Mouse (Mus musculus): Measurements from ENCODE around the gene Ambra1. TPM values are rescaled to one million over a fixed set of nuclear protein-coding genes. Genes with fewer than 3 reads are reported as not detected.

Ambra1 gene
- polyA plus RNA-seq, 1 experiment from 2014 or later: 20.1 TPM

- Histone ChIP-seq H3K4me1 (replicated peaks; ENCODE audit: control insufficient read depth, insufficient read depth, low read length) (no peaks in the 10 kb centered on the region), H3K36me3 (ENCODE audit: control insufficient read depth, insufficient read depth, low read length) (no peaks in the 10 kb centered on the region), H3K27ac (ENCODE audit: low read depth, low read length) (no peak overlapping the region), H3K4me3 (ENCODE audit: low read depth, low read length) (no peak overlapping the region), H3K9ac (ENCODE audit: low read length) (no peak overlapping the region), H3K27me3 (ENCODE audit: control insufficient read depth, insufficient read depth, low read length) (no peaks in the 10 kb centered on the region), H3K9me3 (ENCODE audit: control insufficient read depth, low read length) (no peaks in the 10 kb centered on the region), H3K4me2 (ENCODE audit: low read depth, low read length, severe bottlenecking) (no peak overlapping the region)
- no peak for ATAC-seq (replicated peaks; ENCODE audit: low FRiP score)
- WGBS: 93% methylated on average over 3 of the region's 3 CpGs
- no peak for DNase-seq (ENCODE audit: low spot score)
Measured at GRCm38 (mm10) chr2:91894716-91895115, 164.8 kb downstream of the Ambra1 start.

DNA sequence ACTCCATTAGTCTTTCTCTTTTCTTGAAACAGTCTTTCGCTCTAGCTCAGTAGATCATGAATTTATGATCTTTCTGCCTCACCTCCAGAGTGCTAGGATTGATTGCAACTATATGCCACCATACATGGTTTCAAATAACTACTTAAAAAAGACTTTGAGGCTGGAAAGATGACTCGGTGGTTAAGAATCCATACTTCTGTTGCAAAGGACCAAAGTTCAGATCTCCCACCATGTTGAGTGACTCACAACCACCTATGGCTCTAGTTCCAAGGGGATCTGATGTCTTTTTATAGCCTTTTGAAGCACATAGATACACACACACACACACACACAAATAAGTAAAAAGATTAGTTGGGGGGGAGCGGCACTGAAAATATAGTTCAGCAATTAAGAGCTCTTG, 165.5 kb downstream of the Ambra1 start:
- ATAC-seq (replicated peaks; ENCODE audit: low FRiP score) (no peak), DNase-seq (ENCODE audit: low spot score) (no peak)
- Histone ChIP-seq H3K36me3 (ENCODE audit: control insufficient read depth, insufficient read depth, low read length) (no peaks in the 10 kb centered on the region; the same call in 1 of the 2 replicates), H3K4me3 (ENCODE audit: low read depth, low read length) (no peak overlapping the region), H3K4me1 (replicated peaks; ENCODE audit: control insufficient read depth, insufficient read depth, low read length) (no peaks in the 10 kb centered on the region), H3K27ac (ENCODE audit: low read depth, low read length) (no peak overlapping the region), H3K9me3 (ENCODE audit: control insufficient read depth, low read length) (no peaks in the 10 kb centered on the region), H3K9ac (ENCODE audit: low read length) (no peak overlapping the region), H3K4me2 (ENCODE audit: low read depth, low read length, severe bottlenecking) (no peak overlapping the region), H3K27me3 (ENCODE audit: control insufficient read depth, insufficient read depth, low read length) (no peaks in the 10 kb centered on the region)
- WGBS: 93% methylated on average over 3 of the region's 3 CpGs

DNA sequence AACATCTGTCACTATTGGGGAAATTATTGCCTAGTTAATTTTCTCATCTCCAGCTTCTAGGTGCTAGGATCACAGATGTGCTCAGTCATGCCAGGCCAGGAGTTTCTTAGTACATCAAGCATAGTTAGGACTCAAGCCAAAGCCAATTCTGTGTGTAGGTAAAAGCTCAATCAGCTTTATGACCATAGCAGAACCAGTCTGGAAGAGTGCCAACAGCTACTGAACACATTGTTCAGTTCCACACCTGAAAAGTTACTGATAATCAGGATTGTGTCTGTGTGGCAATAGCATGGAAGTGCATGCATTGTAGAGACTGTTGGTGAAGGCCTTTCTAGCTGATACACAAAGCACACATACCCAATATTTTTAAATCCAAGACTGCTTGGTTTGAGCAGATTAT, 168.0 kb downstream of the Ambra1 start:
- Histone ChIP-seq H3K4me1 (replicated peaks; ENCODE audit: control insufficient read depth, insufficient read depth, low read length) (no peaks in the 10 kb centered on the region), H3K36me3 (ENCODE audit: control insufficient read depth, insufficient read depth, low read length) (no peaks in the 10 kb centered on the region; the same call in 1 of the 2 replicates)
- DNase-seq (ENCODE audit: low spot score): no peak

DNA sequence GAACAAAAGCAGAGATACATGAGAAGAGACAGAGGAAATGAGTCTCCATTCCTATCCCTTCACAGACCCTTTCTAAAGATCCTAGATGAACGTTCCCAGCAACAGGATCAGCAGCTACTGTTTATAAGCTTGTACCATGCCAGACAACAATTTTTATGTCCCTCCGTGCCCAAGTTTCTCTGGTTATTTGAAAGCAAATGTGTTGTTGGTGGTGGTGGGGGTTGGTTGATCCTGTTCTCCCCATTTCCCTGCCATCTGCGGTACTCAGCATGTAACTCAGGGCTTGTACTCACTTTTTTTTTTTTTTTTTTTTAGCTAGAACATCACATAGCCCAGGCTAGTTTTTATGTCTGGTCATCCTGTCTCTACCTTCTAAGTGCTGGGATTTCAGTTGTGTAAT, 169.2 kb downstream of the Ambra1 start:
- no peaks in the 10 kb centered on the region; the same call in 1 of the 2 replicates for H3K36me3 ChIP-seq (ENCODE audit: control insufficient read depth, insufficient read depth, low read length)
- ATAC-seq (replicated peaks; ENCODE audit: low FRiP score): no peak
- DNase-seq (ENCODE audit: low spot score): no peak

More for the DNA sequence above, 168.0 kb downstream of the Ambra1 start:
- H3K27me3 ChIP-seq (ENCODE audit: control insufficient read depth, insufficient read depth, low read length): no peaks in the 10 kb centered on the region
- H3K4me2 ChIP-seq (ENCODE audit: low read depth, low read length, severe bottlenecking): no peak overlapping the region
- H3K9ac ChIP-seq (ENCODE audit: low read length): no peak overlapping the region
- no peak overlapping the region for H3K27ac ChIP-seq (ENCODE audit: low read depth, low read length)
- H3K4me3 ChIP-seq (ENCODE audit: low read depth, low read length): no peak overlapping the region
- H3K9me3 ChIP-seq (ENCODE audit: control insufficient read depth, low read length): no peaks in the 10 kb centered on the region
- ATAC-seq (replicated peaks; ENCODE audit: low FRiP score): no peak

DNA sequence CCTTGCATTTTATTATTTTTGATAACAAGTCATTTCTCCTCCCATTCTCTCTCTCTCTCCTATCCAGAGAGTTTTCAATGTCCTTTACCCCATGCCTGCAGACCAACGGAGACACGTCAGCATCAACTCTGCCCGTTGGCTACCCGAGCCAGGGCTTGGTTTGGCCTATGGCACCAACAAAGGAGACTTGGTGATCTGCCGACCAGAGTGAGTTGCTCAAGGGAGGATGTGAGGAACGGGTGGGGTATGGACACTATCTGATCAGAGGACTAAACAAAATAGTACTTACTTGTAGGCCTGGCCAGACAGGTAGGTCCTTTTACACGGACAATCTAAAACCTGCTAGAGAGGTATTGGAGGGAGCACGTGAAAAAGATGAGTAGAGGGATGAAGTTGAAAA, 170.5 kb downstream of the Ambra1 start:
- Histone ChIP-seq H3K9ac (ENCODE audit: low read length) (no peak overlapping the region), H3K27ac (ENCODE audit: low read depth, low read length) (no peak overlapping the region), H3K27me3 (ENCODE audit: control insufficient read depth, insufficient read depth, low read length) (no peaks in the 10 kb centered on the region), H3K4me2 (ENCODE audit: low read depth, low read length, severe bottlenecking) (no peak overlapping the region), H3K4me1 (replicated peaks; ENCODE audit: control insufficient read depth, insufficient read depth, low read length) (no peaks in the 10 kb centered on the region), H3K36me3 (ENCODE audit: control insufficient read depth, insufficient read depth, low read length) (no peaks in the 10 kb centered on the region; the same call in 1 of the 2 replicates), H3K9me3 (ENCODE audit: control insufficient read depth, low read length) (no peaks in the 10 kb centered on the region), H3K4me3 (ENCODE audit: low read depth, low read length) (no peak overlapping the region)
- ATAC-seq (replicated peaks; ENCODE audit: low FRiP score) (no peak), DNase-seq (ENCODE audit: low spot score) (no peak)
- WGBS: 93% methylated on average over 8 of the region's 8 CpGs

More for the DNA sequence above, 169.2 kb downstream of the Ambra1 start:
- H3K27me3 ChIP-seq (ENCODE audit: control insufficient read depth, insufficient read depth, low read length): no peaks in the 10 kb centered on the region
- no peaks in the 10 kb centered on the region for H3K9me3 ChIP-seq (ENCODE audit: control insufficient read depth, low read length)
- 93% methylated on average over 3 of the region's 3 CpGs for WGBS
- no peak overlapping the region for H3K9ac ChIP-seq (ENCODE audit: low read length)
- no peak overlapping the region for H3K27ac ChIP-seq (ENCODE audit: low read depth, low read length)
- H3K4me1 ChIP-seq (replicated peaks; ENCODE audit: control insufficient read depth, insufficient read depth, low read length): no peaks in the 10 kb centered on the region
- H3K4me2 ChIP-seq (ENCODE audit: low read depth, low read length, severe bottlenecking): no peak overlapping the region
- H3K4me3 ChIP-seq (ENCODE audit: low read depth, low read length): no peak overlapping the region

- DNase-seq (ENCODE audit: low spot score): no peak
- Histone ChIP-seq H3K4me1 (replicated peaks; ENCODE audit: control insufficient read depth, insufficient read depth, low read length) (no peaks in the 10 kb centered on the region), H3K9me3 (ENCODE audit: control insufficient read depth, low read length) (no peaks in the 10 kb centered on the region), H3K36me3 (ENCODE audit: control insufficient read depth, insufficient read depth, low read length) (no peaks in the 10 kb centered on the region; the same call in 1 of the 2 replicates), H3K4me3 (ENCODE audit: low read depth, low read length) (no peak overlapping the region), H3K27ac (ENCODE audit: low read depth, low read length) (no peak overlapping the region), H3K4me2 (ENCODE audit: low read depth, low read length, severe bottlenecking) (no peak overlapping the region), H3K27me3 (ENCODE audit: control insufficient read depth, insufficient read depth, low read length) (no peaks in the 10 kb centered on the region), H3K9ac (ENCODE audit: low read length) (no peak overlapping the region)
- ATAC-seq (replicated peaks; ENCODE audit: low FRiP score): no peak
- 81% methylated on average over 5 of the region's 5 CpGs for WGBS
Measured at GRCm38 (mm10) chr2:91902336-91902735, 172.4 kb downstream of the Ambra1 start.

GRCm38 (mm10) chr2:91903171-91903925, 173.4 kb downstream of the Ambra1 start:
- no peaks in the 10 kb centered on the region for H3K27me3 ChIP-seq (ENCODE audit: control insufficient read depth, insufficient read depth, low read length)
- no peaks in the 10 kb centered on the region for H3K9me3 ChIP-seq (ENCODE audit: control insufficient read depth, low read length)
- no peak overlapping the region for H3K27ac ChIP-seq (ENCODE audit: low read depth, low read length)
- 92% methylated on average over 3 of the region's 3 CpGs for WGBS
- H3K4me2 ChIP-seq (ENCODE audit: low read depth, low read length, severe bottlenecking): no peak overlapping the region
- H3K36me3 ChIP-seq (ENCODE audit: control insufficient read depth, insufficient read depth, low read length): no peaks in the 10 kb centered on the region; the same call in 1 of the 2 replicates
- DNase-seq (ENCODE audit: low spot score): no peak
- no peaks in the 10 kb centered on the region for H3K4me1 ChIP-seq (replicated peaks; ENCODE audit: control insufficient read depth, insufficient read depth, low read length)
- H3K9ac ChIP-seq (ENCODE audit: low read length): no peak overlapping the region
- H3K4me3 ChIP-seq (ENCODE audit: low read depth, low read length): no peak overlapping the region
- no peak for ATAC-seq (replicated peaks; ENCODE audit: low FRiP score)

GRCm38 (mm10) chr2:91904618-91905307, 174.8 kb downstream of the Ambra1 start:
- Histone ChIP-seq H3K4me1 (replicated peaks; ENCODE audit: control insufficient read depth, insufficient read depth, low read length) (no peaks in the 10 kb centered on the region), H3K27ac (ENCODE audit: low read depth, low read length) (no peak overlapping the region), H3K4me3 (ENCODE audit: low read depth, low read length) (no peak overlapping the region), H3K4me2 (ENCODE audit: low read depth, low read length, severe bottlenecking) (no peak overlapping the region), H3K9ac (ENCODE audit: low read length) (no peak overlapping the region), H3K36me3 (ENCODE audit: control insufficient read depth, insufficient read depth, low read length) (no peaks in the 10 kb centered on the region; the same call in 1 of the 2 replicates), H3K9me3 (ENCODE audit: control insufficient read depth, low read length) (no peaks in the 10 kb centered on the region), H3K27me3 (ENCODE audit: control insufficient read depth, insufficient read depth, low read length) (no peaks in the 10 kb centered on the region)
- no peak for ATAC-seq (replicated peaks; ENCODE audit: low FRiP score)
- WGBS: 79% methylated on average over 5 of the region's 5 CpGs
- no peak for DNase-seq (ENCODE audit: low spot score)
